9 mouse cellular contexts compared by ENCODE assay signal in the genomic region with DNA sequence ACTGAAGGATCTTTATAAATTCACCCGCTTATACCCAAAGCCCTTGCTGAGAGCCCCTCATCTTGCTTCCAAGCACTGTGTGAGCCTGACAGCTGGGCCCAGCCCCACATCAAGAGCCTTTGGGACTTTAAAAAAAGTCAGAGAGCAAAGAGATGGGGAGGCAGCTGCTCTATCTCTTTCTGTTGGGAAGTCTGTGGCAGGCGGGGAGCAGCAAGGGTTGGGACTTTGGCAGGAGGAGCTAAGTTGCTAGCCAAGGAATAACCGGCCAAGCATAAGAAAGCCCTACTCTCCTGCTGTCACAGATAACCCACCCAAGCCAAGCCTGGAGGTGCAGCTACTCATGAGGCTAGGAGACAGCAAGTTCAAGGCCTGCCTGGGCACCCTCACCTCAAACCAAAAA. TPM values are rescaled to one million over a fixed set of nuclear protein-coding genes. Genes with fewer than 3 reads are reported as not detected.
DNase-seq lines count a peak whose midpoint lies in the region; ATAC-seq and TF ChIP-seq lines count a peak whose summit lies in the region.
"Had no signal": no experiment of that assay in that cellular context is flagged by ENCODE, and none has a peak within 500 bp of the region (broad histone marks: within the 10 kb centered on the region; RNA-seq: fewer than 3 reads in every experiment).

No protein-coding gene starts in this region.

- TF ChIP-seq POLR2A in heart, adult 2 months (IDR thresholded peaks at IDR 0.05; ENCODE audit: insufficient read depth, low read depth, low read length), result no peak

- H3K9me3 ChIP-seq in heart, embryonic 12.5 days (replicated peaks), result no peaks in the 10 kb centered on the region
- H3K9me3 ChIP-seq in liver, postnatal 0 days (ENCODE audit: low read length), result no peaks in the 10 kb centered on the region

- WGBS in heart, adult 2 months, result 59% methylated on average over 3 of the region's 3 CpGs
- 55% methylated on average over 3 of the region's 3 CpGs for WGBS in heart, embryonic 12.5 days
- WGBS in liver, postnatal 0 days (ENCODE audit: insufficient replicate concordance), result 71% methylated on average over 3 of the region's 3 CpGs

- TF ChIP-seq CTCF in heart, adult 2 months (IDR thresholded peaks at IDR 0.05), result no peak
- no peak for TF ChIP-seq CTCF in liver, postnatal 0 days (IDR thresholded peaks at IDR 0.05; ENCODE audit: low read depth)

- H3K36me3 ChIP-seq in heart, adult 2 months (ENCODE audit: control insufficient read depth, insufficient read depth, low read length), result no peaks in the 10 kb centered on the region
- no peaks in the 10 kb centered on the region for H3K36me3 ChIP-seq in heart, embryonic 12.5 days
- no peaks in the 10 kb centered on the region for H3K36me3 ChIP-seq in liver, postnatal 0 days (replicated peaks; ENCODE audit: insufficient read depth, low read length)

- H3K79me2 ChIP-seq in heart, adult 2 months (replicated peaks; ENCODE audit: control insufficient read depth, insufficient read depth, low read length), result no peaks in the 10 kb centered on the region

- no peak overlapping the region for H3K27ac ChIP-seq in heart, adult 2 months
- H3K27ac ChIP-seq in heart, embryonic 12.5 days (ENCODE audit: poor library complexity, severe bottlenecking), result no peak overlapping the region
- no peak overlapping the region for H3K27ac ChIP-seq in liver, postnatal 0 days (ENCODE audit: low read depth)

- intact Hi-C loops in heart, adult 2 months (cut with DNase I), result no loop called here

- DNase-seq in heart, adult 2 months, result peak; percentile 67 to 76
- peak; percentile 66 for DNase-seq in gastrocnemius, postnatal 25 days
- peak; percentile 70 to 71 for DNase-seq in kidney, postnatal 4 days
- no peak for DNase-seq in embryo, embryonic 10 days (ENCODE audit: low spot score)
- no peak for DNase-seq in liver, postnatal 0 days
- DNase-seq in layer of hippocampus, adult 9-11 months, result no peak
- DNase-seq: liver had no signal

- TF ChIP-seq EP300 in heart, adult 2 months (IDR thresholded peaks at IDR 0.05; ENCODE audit: insufficient read depth, low read depth, low read length), result 0 out of 2 replicates have a peak, but pooled peaks have one; percentile 7
- no peak for TF ChIP-seq EP300 in liver, postnatal 0 days (IDR thresholded peaks at IDR 0.05; ENCODE audit: low read depth)

- H3K4me3 ChIP-seq in heart, adult 2 months, result no peak overlapping the region
- no peak overlapping the region for H3K4me3 ChIP-seq in heart, embryonic 12.5 days
- H3K4me3 ChIP-seq in liver, postnatal 0 days (ENCODE audit: low read depth, low read length), result no peak overlapping the region

- no peaks in the 10 kb centered on the region for H3K27me3 ChIP-seq in heart, adult 2 months (ENCODE audit: control insufficient read depth, insufficient read depth, low read length)
- H3K27me3 ChIP-seq in heart, embryonic 12.5 days (replicated peaks), result no peaks in the 10 kb centered on the region
- H3K27me3 ChIP-seq in liver, postnatal 0 days (ENCODE audit: insufficient read depth, low read length), result no peaks in the 10 kb centered on the region

- H3K9ac ChIP-seq in heart, adult 2 months (ENCODE audit: low read depth, low read length), result no peak overlapping the region
- no peak overlapping the region for H3K9ac ChIP-seq in heart, embryonic 12.5 days
- H3K9ac ChIP-seq in liver, postnatal 0 days (replicated peaks), result no peak overlapping the region

- H3K4me1 ChIP-seq in heart, adult 2 months (ENCODE audit: control insufficient read depth, insufficient read depth, low read length), result peaks cover 2% of the 10 kb centered on the region; the same call in 1 of the 2 replicates
- H3K4me1 ChIP-seq in heart, embryonic 12.5 days (replicated peaks), result 0 out of 2 replicates have a peak, but pooled peaks cover 2% of the 10 kb centered on the region
- H3K4me1 ChIP-seq in liver, postnatal 0 days (ENCODE audit: insufficient read depth), result peaks cover 17% of the 10 kb centered on the region

- ATAC-seq in heart, embryonic 12.5 days (ENCODE audit: insufficient number of reproducible peaks, low FRiP score), result no peak
- ATAC-seq in cerebellum, adult (ENCODE audit: insufficient number of reproducible peaks, low FRiP score, low TSS enrichment), result peak; percentile 77
- no peak for ATAC-seq in liver, postnatal 0 days

- H3K4me2 ChIP-seq in heart, embryonic 12.5 days, result no peak overlapping the region
- H3K4me2 ChIP-seq in liver, postnatal 0 days (ENCODE audit: low read depth, low read length), result no peak overlapping the region

RNA-seq across cellular contexts. Expression of gene Fzd7, which starts 48.2 kb away (rescaled TPM):
- 1 to 10 TPM; 5.3 to 7.0 TPM for total RNA-seq in heart, adult 2 months (2021)
- polyA plus RNA-seq in heart, adult 2 months (2012; rRNA removed), result 5.8 TPM in 2 replicates
- 5.5 and 6.2 TPM in 2 replicates for polyA plus RNA-seq in heart, embryonic 12.5 days (2016; fragmentation: Nextera tagmentation; extraction: Ambion mirVana)
- total RNA-seq in gastrocnemius, postnatal 25 days (2021), result 10 to 100 TPM; 17.3 to 24.8 TPM
- 0.76 and 0.99 TPM in 2 replicates for polyA plus RNA-seq in liver, postnatal 0 days (2015; fragmentation: Nextera tagmentation; extraction: Ambion mirVana)

Comparison
In these comparisons a context has a peak if more than half of its experiments do, and no peak if none do; other contexts are left out.
1. DNase-seq: peak in heart, adult 2 months (2 of 2), gastrocnemius, postnatal 25 days (single experiment) and kidney, postnatal 4 days (2 of 2); none in embryo, embryonic 10 days (single experiment), liver, postnatal 0 days (single experiment) and layer of hippocampus, adult 9-11 months (single experiment).